Mouse (Mus musculus) midbrain, embryonic 13.5 days (tissue): ENCODE results near the gene Ttc5. TPM values are rescaled to one million over a fixed set of nuclear protein-coding genes. Genes with fewer than 3 reads are reported as not detected.
"Not testable (repeated sequence)": the region's sequence is repeated elsewhere in the genome, so short reads cannot be mapped to it uniquely, and the experiment has no call there.

Experiments
- ATAC-seq: fragments of 200-750 bp; cut with Nextera tagmentation; 2 replicates; pipeline ENCODE4 v1.8.0; 2017; ENCODE audit warnings: mild to moderate bottlenecking, moderate TSS enrichment, moderate library complexity
- H3K27ac ChIP-seq: fragments of 300-500 bp; sonication (generic); 2 replicates; pipeline ENCODE4 v1.5.1; 2015; ENCODE audit warnings: inconsistent platforms, mild to moderate bottlenecking, moderate library complexity
- H3K27me3 ChIP-seq: fragments of 300-500 bp; sonication (generic); 2 replicates; pipeline ENCODE4 v1.6.1; 2015; ENCODE audit warnings: mild to moderate bottlenecking, inconsistent platforms
- H3K36me3 ChIP-seq: fragments of 300-500 bp; sonication (generic); 2 replicates; pipeline ENCODE4 v1.6.1; 2015; ENCODE audit warnings: mild to moderate bottlenecking, inconsistent platforms
- H3K4me1 ChIP-seq: fragments of 300-500 bp; sonication (generic); replicated peaks from 2 replicates; pipeline ENCODE4 v1.6.1; 2015; ENCODE audit warnings: inconsistent platforms
- H3K4me2 ChIP-seq: fragments of 300-500 bp; sonication (generic); replicated peaks from 2 replicates; pipeline ENCODE4 v1.6.1; 2015; ENCODE audit warnings: moderate library complexity, mild to moderate bottlenecking, inconsistent platforms
- H3K4me3 ChIP-seq: fragments of 300-500 bp; sonication (generic); replicated peaks from 2 replicates; pipeline ENCODE4 v1.5.1; 2015; ENCODE audit warnings: mild to moderate bottlenecking, inconsistent platforms
- H3K9ac ChIP-seq: fragments of 300-500 bp; sonication (generic); replicated peaks from 2 replicates; pipeline ENCODE4 v1.6.1; 2015; ENCODE audit warnings: mild to moderate bottlenecking, inconsistent platforms
- H3K9me3 ChIP-seq: fragments of 300-500 bp; sonication (generic); 2 replicates; pipeline ENCODE4 v1.6.1; 2016; ENCODE audit warnings: mild to moderate bottlenecking, inconsistent platforms
- WGBS: fragments of 180-500 bp; shearing (Covaris S2); methylation state at CpG from one replicate; pipeline ENCODE4 v1.1.7; 2015; 5-methylcytosine and 5-hydroxymethylcytosine counted together
- polyA plus RNA-seq: library from polyadenylated mRNA; unstranded; fragments of >200 nt; fragmentation: Nextera tagmentation; extraction: Ambion mirVana; gene quantifications from 2 replicates; pipeline ENCODE4 v1.2.1, GENCODE M21; 2015

The Ttc5 gene
- 130 and 136 TPM in 2 replicates for polyA plus RNA-seq

DNA sequence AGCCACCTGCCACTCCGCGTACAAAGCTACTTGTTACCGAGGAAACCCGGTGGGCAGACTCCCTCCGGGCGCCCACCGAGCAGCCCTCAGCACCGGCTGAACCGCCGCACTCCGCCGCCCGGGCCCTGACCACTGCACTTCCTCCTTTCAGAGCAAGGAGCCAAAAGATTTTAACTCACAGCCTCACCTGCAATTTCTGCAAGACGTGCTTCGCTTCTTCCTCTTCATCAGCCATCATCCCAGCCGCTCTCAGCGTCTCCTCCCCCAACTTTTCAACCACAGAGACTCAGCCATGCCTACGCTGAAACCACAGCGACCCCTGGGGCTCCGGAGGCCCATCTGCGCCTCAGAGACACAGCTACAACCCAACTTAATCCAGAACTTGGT is at the start of gene Ttc5:
Gene Ttc5, minus strand, starts transcription at position 269 of the 387 bp plus-strand sequence.
- peak; percentile 96 for ATAC-seq
- Histone ChIP-seq H3K36me3 (peaks cover 16% of the 10 kb centered on the region), H3K27me3 (no peaks in the 10 kb centered on the region), H3K9ac (peak within 1 kb of the TSS; percentile 81), H3K4me3 (peak within 1 kb of the TSS; percentile 82), H3K9me3 (no peaks in the 10 kb centered on the region), H3K27ac (peak within 1 kb of the TSS; percentile 81), H3K4me1 (peaks cover 17% of the 10 kb centered on the region), H3K4me2 (peak within 1 kb of the TSS; percentile 62)
- under 1% methylated on average over 21 of the region's 21 CpGs for whole genome bisulfite sequencing

DNA sequence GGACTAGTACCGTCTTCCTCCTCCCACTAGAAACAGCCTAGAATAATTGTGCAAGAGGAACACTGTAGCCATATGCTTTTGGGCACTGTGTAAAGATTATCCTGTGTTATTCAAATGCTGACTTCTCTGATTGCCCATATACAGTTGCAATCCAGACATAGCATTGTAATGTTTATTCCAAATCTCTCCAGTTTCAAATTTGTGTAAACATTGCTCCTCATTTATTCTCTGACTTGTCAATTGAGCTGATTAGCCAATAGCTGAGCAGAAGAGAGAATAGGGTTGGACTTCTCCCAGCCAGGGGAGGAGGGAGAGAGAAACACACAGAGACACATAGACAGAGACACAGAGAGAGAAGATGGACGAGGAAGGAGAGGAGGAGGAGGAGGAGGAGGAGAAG is 49.1 kb upstream of the Ttc5 start:
- ATAC-seq = no peak
- Histone ChIP-seq H3K4me3 (no peak overlapping the region), H3K4me2 (no peak overlapping the region), H3K27ac (no peak overlapping the region), H3K9ac (no peak overlapping the region), H3K4me1 (no peaks in the 10 kb centered on the region), H3K9me3 (no peaks in the 10 kb centered on the region), H3K27me3 (no peaks in the 10 kb centered on the region), H3K36me3 (no peaks in the 10 kb centered on the region)
- WGBS = 61% methylated on average over 2 of the region's 2 CpGs

DNA sequence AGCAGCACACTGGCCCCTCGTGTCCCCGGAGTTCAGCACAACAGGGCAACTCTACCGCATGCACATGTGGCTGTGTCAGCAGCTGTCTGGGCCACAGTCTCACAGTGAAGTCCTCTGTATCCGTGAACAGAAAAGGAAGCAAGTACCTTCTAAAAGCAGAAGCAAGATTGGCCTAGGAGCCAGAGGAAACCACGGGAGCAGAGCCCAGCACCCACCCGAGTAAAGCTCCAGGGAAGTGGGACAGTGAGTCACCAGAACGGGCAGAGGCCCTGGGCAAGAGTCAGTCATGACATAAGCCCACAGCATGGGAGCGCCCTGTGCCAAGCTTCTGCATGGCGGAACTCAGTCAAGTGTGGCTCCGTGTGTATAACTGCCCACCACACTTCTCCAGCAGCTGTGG is 48.6 kb upstream of the Ttc5 start:
- Histone ChIP-seq H3K27ac (no peak overlapping the region), H3K27me3 (no peaks in the 10 kb centered on the region), H3K4me3 (no peak overlapping the region), H3K36me3 (no peaks in the 10 kb centered on the region), H3K9me3 (no peaks in the 10 kb centered on the region), H3K4me2 (no peak overlapping the region), H3K4me1 (no peaks in the 10 kb centered on the region), H3K9ac (no peak overlapping the region)
- no peak for ATAC-seq
- WGBS = 89% methylated on average over 10 of the region's 10 CpGs

DNA sequence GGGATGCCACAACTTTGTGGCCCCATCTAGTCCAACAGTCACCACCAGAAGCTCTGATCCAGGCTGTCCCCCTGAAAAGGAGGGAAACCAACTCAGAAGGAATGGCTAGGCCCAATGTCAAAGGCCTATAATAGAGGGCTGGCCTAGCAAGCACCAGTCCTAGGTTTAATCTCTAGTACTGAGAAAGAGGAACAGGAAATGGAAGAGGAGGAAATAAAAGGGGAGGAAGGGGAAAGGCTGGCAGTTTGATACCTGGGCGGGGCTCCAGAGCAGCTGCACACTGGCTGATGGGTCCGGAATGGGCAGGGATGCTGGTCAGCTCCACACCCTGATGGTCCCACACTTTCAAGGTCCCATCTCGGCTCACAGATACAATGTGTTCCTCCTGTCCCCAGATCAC is 44.6 kb upstream of the Ttc5 start:
- WGBS = 81% methylated on average over 3 of the region's 3 CpGs
- H3K9me3 ChIP-seq = no peaks in the 10 kb centered on the region
- H3K4me3 ChIP-seq = no peak overlapping the region
- H3K4me2 ChIP-seq = no peak overlapping the region
- H3K9ac ChIP-seq = no peak overlapping the region
- ATAC-seq = no peak
- no peaks in the 10 kb centered on the region for H3K36me3 ChIP-seq
- no peaks in the 10 kb centered on the region for H3K4me1 ChIP-seq
- no peaks in the 10 kb centered on the region for H3K27me3 ChIP-seq
- H3K27ac ChIP-seq = no peak overlapping the region

DNA sequence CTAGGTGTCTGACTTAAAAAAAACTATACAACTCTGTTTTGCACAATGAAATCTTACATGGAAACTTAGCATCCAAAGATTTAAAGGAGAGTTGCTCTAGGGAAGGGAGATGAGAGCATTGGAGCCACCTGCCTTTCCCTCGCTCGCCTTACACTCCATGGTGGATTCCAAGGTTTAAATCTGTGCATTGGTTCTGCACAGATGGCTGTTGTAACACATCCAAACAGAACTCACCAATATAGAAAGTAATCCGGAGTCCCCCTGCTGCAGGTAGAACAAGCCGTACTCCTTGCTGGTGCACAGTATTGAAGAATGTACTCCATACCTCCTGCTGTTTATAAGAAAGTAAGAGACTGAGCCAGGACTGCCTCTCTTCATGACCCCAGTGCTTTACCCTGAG is 41.3 kb upstream of the Ttc5 start:
- no peaks in the 10 kb centered on the region for H3K9me3 ChIP-seq
- no peak overlapping the region for H3K27ac ChIP-seq
- H3K27me3 ChIP-seq = no peaks in the 10 kb centered on the region
- H3K9ac ChIP-seq = no peak overlapping the region
- no peak overlapping the region for H3K4me2 ChIP-seq
- no peaks in the 10 kb centered on the region for H3K4me1 ChIP-seq
- ATAC-seq = no peak
- no peak overlapping the region for H3K4me3 ChIP-seq
- WGBS = 89% methylated on average over 4 of the region's 4 CpGs
- H3K36me3 ChIP-seq = peaks cover 24% of the 10 kb centered on the region

DNA sequence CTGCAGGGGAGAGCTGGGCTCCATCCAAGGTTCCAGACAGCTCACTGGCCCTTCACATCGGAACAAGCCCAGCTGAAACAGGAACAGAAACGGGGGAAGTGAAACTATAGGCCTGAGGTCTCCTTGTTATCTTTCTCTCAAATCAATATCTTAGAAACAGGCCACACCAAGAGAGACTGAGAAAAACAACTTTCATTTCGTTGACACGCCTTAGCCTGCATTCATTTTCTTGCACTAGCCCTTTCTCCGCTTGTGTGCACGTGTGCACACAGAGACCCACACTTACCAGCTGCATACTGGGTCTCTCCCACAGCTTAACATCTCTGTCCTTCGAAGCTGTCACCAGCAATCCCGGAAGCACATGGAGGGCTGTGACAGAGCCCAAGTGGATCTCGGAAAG is 38.9 kb upstream of the Ttc5 start:
- ATAC-seq = no peak
- no peak overlapping the region for H3K4me2 ChIP-seq
- no peak overlapping the region for H3K27ac ChIP-seq
- no peaks in the 10 kb centered on the region for H3K9me3 ChIP-seq
- H3K36me3 ChIP-seq = peaks cover 48% of the 10 kb centered on the region
- no peak overlapping the region for H3K4me3 ChIP-seq
- no peaks in the 10 kb centered on the region for H3K4me1 ChIP-seq
- H3K27me3 ChIP-seq = no peaks in the 10 kb centered on the region
- WGBS = 91% methylated on average over 9 of the region's 9 CpGs
- H3K9ac ChIP-seq = no peak overlapping the region

DNA sequence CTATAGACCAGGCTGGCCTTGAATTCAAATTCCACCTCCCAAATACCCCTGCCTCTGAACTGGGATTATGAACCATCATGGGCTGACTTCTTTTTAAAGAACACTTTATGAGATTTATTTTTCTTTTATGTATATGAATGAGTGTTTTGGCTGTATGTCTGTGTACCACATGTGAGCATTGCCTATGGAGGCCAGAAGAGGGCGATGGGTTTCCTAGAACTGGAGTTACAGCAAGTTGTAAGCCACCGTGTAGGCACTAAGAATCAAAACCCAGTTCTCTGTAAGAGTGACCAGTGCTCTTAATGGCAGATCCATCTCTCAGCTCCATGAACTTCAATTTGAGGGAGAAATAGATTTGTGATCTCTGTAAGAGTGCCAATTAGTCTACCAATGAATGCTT is 37.9 kb upstream of the Ttc5 start:
- H3K9me3 ChIP-seq = no peaks in the 10 kb centered on the region
- no peak overlapping the region for H3K27ac ChIP-seq
- H3K36me3 ChIP-seq = peaks cover 55% of the 10 kb centered on the region
- no peak overlapping the region for H3K4me2 ChIP-seq
- 78% methylated on average over 2 of the region's 2 CpGs for WGBS
- H3K27me3 ChIP-seq = no peaks in the 10 kb centered on the region
- no peak overlapping the region for H3K4me3 ChIP-seq
- no peak overlapping the region for H3K9ac ChIP-seq
- H3K4me1 ChIP-seq = no peaks in the 10 kb centered on the region
- no peak for ATAC-seq

DNA sequence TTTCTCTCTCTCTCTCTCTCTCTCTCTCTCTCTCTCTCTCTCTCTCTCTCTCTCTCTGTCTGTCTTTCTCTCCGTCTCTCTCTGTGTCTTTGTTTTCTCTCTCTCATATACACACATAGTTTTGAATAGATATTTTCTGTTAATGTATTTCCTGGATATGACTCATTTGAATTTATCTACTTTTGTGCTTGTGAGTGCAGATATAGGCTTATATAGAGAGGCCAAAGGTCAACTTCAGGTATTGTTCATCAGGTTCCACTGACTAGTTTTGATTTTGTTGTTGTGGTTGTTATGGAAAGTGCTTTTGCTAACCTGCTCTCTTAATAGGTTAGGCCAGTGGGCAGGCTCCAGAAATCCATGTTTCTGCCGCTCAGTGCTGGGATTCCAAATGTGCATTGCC is 27.7 kb upstream of the Ttc5 start:
- H3K36me3 ChIP-seq = peaks cover 48% of the 10 kb centered on the region
- H3K27me3 ChIP-seq = no peaks in the 10 kb centered on the region
- no peak for ATAC-seq
- no peak overlapping the region for H3K9ac ChIP-seq
- H3K4me3 ChIP-seq = no peak overlapping the region
- no peaks in the 10 kb centered on the region for H3K9me3 ChIP-seq
- no peak overlapping the region for H3K27ac ChIP-seq
- peaks cover 4% of the 10 kb centered on the region for H3K4me1 ChIP-seq
- 97% methylated on average over 2 of the region's 2 CpGs for WGBS
- no peak overlapping the region for H3K4me2 ChIP-seq

DNA sequence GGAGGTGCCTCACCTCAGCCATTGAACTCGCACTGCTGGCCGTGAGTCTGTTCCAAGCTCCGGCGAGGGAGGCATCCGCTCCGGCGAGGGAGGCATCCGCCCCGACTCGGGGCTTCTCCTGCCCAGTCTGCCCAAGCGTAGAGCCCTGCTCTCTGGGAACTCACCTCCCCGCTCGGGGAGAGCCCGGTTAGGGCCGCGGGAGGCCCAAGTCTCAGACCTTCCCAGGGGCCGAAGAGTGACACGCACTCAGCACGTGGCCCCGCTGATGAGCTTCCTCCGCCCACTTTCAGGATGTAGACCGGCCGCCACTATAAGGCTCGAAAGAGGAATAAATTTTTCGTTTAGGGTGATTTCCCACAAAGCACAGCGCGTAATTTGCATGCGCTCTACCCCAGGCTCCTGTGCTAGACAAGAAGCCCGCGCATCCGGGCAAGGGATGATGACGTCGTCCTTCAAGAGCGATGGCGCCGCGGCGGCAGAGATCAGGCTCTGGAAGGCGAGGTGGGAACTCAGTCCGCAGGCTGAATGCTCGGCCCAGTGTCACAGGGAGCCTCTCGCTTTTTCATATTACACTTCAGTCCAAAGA is 22.3 kb upstream of the Ttc5 start, which contains the start of the genes Ccnb1ip1 and Parp2:
Gene Ccnb1ip1, minus strand, starts transcription at position 246 of the 586 bp plus-strand sequence.
Gene Parp2, plus strand, starts transcription at position 355 of the 586 bp plus-strand sequence.
- Histone ChIP-seq H3K4me3 (peak within 1 kb of the TSS; percentile 55), H3K9me3 (no peaks in the 10 kb centered on the region), H3K4me2 (peak within 1 kb of the TSS; percentile 61), H3K36me3 (peaks cover 9% of the 10 kb centered on the region), H3K9ac (peak within 1 kb of the TSS; percentile 70), H3K27ac (peak within 1 kb of the TSS; percentile 88), H3K4me1 (peaks cover 4% of the 10 kb centered on the region), H3K27me3 (no peaks in the 10 kb centered on the region)
- WGBS = under 1% methylated on average over 42 of the region's 42 CpGs
- ATAC-seq = peak; percentile 99

DNA sequence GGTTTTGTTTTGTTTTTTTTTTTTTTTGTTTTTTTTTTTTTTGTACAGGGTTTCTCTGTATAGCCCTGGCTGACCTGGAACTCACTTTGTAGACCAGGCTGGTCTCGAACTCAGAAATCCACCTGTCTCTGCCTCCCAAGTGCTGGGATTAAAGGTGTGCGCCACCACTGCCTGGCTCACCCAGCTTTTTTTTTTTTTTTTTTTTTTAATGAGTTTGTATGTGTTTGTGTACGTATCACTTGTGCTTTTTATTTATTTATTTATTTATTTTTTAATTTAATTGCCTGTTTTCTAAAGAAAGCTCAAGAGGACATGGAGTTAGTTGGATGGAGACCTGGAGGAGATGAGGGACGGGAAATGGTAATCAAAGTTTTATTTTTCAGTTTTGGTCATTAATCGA is 21.1 kb upstream of the Ttc5 start:
- peak overlapping the region; percentile 61 for H3K4me2 ChIP-seq
- not testable (repeated sequence) for H3K4me3 ChIP-seq, ATAC-seq, H3K9ac ChIP-seq, H3K36me3 ChIP-seq, H3K9me3 ChIP-seq, H3K4me1 ChIP-seq, H3K27me3 ChIP-seq
- WGBS = 86% methylated on average over 5 of the region's 5 CpGs
- H3K27ac ChIP-seq = 0 out of 2 replicates have a peak overlapping the region, but pooled peaks have one; percentile 56

DNA sequence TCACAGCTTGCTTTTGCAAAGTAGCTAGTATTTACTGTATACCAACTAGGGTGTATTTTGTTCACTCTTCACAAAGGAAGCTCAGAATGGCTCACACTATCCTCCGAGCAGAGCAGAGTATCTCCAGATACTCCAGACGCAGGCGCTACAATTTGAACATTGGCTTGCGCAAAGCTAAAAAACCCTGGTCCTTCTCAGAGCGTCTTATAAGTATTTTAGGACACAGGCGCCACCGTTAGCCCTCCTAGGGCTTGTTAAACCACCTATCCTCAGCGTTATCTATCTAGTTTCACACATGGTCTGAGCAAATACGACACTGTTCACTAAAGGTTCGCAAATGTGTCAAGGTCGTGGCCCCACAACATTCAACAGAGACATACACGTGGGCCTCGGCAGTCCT is 19.4 kb upstream of the Ttc5 start:
- H3K36me3 ChIP-seq = no peaks in the 10 kb centered on the region
- no peaks in the 10 kb centered on the region for H3K27me3 ChIP-seq
- no peak for ATAC-seq
- no peak overlapping the region for H3K4me2 ChIP-seq
- H3K9me3 ChIP-seq = no peaks in the 10 kb centered on the region
- 76% methylated on average over 13 of the region's 13 CpGs for WGBS
- H3K27ac ChIP-seq = no peak overlapping the region
- peaks cover 6% of the 10 kb centered on the region for H3K4me1 ChIP-seq
- H3K9ac ChIP-seq = no peak overlapping the region
- no peak overlapping the region for H3K4me3 ChIP-seq

DNA sequence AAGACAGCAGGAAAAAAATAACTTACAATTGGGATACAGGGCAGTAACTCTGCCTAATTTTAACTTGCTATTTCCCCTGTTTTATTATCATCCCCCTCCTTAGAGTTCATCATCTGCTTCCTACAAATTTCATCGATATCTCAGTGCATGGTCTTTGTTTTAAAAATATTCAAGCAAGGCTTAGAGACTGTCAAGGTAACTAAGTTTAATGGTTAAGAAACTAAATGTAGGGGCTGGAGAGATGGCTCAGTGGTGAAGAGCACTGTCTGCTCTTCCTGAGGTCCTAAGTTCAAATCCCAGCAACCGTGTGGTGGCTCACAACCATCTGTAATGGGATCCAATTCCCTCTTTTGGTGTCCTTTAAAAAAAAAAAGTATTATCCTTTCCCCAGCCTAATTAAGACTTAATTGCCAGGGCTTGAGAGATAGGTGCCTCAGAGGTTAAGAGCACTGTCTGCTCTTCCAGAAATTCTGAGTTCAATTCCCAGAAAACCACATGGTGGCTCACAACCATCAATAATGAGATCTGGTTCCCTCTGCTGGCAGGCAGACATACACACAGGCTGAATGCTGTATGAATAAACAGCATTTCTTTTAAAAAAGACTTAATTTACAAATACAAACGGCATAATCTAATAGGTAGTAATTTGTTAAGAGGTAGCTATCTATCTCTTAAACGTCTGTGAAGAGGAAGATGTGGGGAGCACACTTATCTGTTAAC is 17.7 kb upstream of the Ttc5 start:
- no peak overlapping the region for H3K4me3 ChIP-seq
- 68% methylated on average over 4 of the region's 4 CpGs for WGBS
- no peak overlapping the region for H3K27ac ChIP-seq

More for the DNA sequence above, 17.7 kb upstream of the Ttc5 start:
- Histone ChIP-seq H3K36me3 (no peaks in the 10 kb centered on the region), H3K4me2 (no peak overlapping the region), H3K27me3 (no peaks in the 10 kb centered on the region), H3K4me1 (peaks cover 2% of the 10 kb centered on the region; the same call in 1 of the 2 replicates), H3K9ac (no peak overlapping the region), H3K9me3 (no peaks in the 10 kb centered on the region)
- no peak for ATAC-seq
